Mouse (Mus musculus): ENCODE results near the gene Trim46.
"Not testable (repeated sequence)": the region's sequence is repeated elsewhere in the genome, so short reads cannot be mapped to it uniquely, and the experiment has no call there.

The Trim46 gene

GRCm38 (mm10) chr3:89233562-89234110 is 12.5 kb downstream of the Trim46 start:
- no peak for DNase-seq (ENCODE audit: low read depth, low spot score)

GRCm38 (mm10) chr3:89232614-89233013 is 13.5 kb downstream of the Trim46 start:
- DNase-seq (ENCODE audit: low read depth, low spot score), result no peak

- no peak for DNase-seq (ENCODE audit: low read depth, low spot score)
Observed at GRCm38 (mm10) chr3:89231772-89232275, 14.3 kb downstream of the Trim46 start.

DNA sequence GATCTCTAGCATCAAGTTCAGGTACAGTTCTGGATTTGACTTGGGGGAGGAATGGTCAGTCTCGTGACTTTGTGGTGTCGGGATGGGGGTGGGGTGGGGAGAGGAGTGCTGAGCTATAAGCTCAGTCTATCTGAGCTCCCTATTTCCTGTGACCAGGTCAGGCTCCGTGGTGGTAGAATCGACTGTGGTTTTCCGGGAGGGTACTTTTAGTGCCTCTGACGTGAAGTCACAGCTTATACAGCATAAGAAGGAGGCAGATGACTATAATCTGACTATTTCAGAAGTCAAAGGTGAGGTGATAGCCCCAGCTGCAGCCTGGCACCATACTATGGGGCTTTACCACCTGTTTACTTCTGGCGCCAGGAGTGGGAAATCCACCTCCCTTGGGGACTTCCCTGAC is 14.8 kb downstream of the Trim46 start:
- DNase-seq (ENCODE audit: low read depth, low spot score), result no peak

DNA sequence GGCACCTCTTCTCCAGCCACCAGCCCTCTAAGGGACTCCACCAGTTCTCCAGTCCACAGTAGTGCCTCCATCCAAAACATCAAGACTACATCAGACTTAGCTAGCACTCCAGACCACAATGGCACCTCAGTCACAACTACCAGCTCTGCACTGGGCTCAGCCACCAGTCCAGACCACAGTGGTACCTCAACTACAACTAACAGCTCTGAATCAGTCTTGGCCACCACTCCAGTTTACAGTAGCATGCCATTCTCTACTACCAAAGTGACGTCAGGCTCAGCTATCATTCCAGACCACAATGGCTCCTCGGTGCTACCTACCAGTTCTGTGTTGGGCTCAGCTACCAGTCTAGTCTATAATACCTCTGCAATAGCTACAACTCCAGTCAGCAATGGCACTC is 15.5 kb downstream of the Trim46 start:
- DNase-seq (ENCODE audit: low read depth, low spot score), result no peak

- DNase-seq (ENCODE audit: low read depth, low spot score), result no peak
Observed at GRCm38 (mm10) chr3:89229276-89229675, 16.8 kb downstream of the Trim46 start.

DNA sequence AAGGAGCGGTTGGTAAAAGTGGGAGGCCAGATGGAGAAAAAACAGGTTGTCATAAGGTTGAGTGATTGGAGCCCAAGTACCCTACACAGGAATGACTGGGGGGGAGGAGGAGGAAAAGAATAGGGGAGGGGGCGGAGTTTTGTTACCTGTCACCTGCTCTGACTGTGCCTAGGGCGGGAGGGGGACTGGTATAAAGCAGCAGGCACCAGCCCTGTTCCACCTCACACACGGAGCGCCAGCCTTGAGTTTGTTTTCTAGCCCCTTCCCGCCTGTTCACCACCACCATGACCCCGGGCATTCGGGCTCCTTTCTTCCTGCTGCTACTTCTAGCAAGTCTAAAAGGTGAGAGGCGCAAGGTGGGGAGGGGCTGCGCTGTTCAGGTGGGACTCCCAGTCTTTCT is 17.3 kb downstream of the Trim46 start, which contains the start of gene Muc1:
TSS of gene Muc1 (plus strand) at position 222 of the 400 bp plus-strand sequence.
- DNase-seq (ENCODE audit: low read depth, low spot score), result no peak

DNA sequence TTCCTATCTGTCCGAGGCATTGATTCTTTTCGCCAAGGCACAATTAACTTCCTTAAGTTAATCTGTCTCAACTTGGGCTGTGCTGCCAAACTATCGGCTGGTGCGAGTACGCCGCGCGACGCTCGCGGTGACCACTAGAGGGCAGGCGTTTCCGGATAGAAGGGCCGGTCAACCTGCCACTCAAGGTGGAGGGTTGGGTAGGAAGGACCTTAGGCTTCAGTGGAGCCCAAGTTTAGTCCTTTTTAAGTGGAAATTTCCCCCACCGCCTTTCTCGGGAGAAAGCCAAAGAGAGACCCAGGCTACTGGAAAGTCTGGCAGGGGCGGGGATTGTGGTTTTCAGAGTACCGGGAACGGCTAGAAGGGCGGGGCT is 17.9 kb downstream of the Trim46 start:
- peak; percentile 66 for DNase-seq (ENCODE audit: low read depth, low spot score)

- peak; percentile 53 for DNase-seq (ENCODE audit: low read depth, low spot score)
Observed at GRCm38 (mm10) chr3:89227307-89228179, 18.6 kb downstream of the Trim46 start.

GRCm38 (mm10) chr3:89226900-89227299 is 19.2 kb downstream of the Trim46 start, which contains the start of gene Mtx1:
Mtx1 (minus strand) TSS chr3:89227088.
- DNase-seq (ENCODE audit: low read depth, low spot score), result no peak

DNA sequence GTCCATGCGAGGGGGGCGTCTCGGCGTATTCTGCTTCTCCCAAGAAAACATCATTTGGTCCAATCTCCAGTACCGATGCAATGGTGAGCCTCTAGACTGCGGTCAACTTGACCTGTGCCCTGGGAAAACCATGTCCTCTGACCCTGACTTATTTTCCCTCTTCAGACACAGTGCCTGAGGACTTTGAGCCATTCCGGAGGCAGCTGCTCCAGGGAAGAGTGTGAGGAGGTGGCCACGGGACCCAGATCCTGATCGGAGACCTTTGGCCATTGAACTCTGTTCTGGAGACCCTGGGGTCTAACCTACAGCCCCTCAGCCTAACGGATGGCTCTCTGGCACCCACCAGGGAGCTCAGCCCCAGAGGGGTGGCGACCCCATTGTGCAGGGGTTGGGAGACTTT is 19.7 kb downstream of the Trim46 start:
- DNase-seq (ENCODE audit: low read depth, low spot score), result no peak

GRCm38 (mm10) chr3:89225918-89226317 is 20.2 kb downstream of the Trim46 start:
- no peak for DNase-seq (ENCODE audit: low read depth, low spot score)

DNA sequence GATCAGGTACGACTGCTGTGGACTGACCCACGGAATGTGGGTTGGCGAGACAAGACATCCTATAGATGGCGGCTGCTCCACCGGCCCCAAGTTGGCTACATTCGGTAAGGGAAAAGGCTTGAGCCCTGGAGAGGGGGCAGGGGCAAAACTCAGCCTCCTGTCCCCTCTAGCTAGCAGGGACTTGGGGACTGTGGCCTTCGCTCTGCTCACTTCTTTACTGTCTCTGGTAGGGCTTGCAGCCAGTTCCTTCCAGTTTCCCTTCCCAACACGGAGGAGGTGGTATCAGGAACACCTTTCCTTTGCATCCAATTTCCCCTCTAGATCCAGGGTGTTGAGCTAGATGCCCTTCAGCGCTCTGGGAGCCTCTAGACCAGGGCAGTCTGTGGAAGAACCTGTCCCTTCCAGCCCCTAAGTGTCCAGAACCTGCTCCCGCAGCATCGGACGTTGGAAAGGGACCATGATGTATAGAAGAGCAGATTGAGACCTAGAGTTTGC is 20.7 kb downstream of the Trim46 start:
- DNase-seq (ENCODE audit: low read depth, low spot score), result no peak

GRCm38 (mm10) chr3:89224796-89225195 is 21.3 kb downstream of the Trim46 start:
- no peak for DNase-seq (ENCODE audit: low read depth, low spot score)

DNA sequence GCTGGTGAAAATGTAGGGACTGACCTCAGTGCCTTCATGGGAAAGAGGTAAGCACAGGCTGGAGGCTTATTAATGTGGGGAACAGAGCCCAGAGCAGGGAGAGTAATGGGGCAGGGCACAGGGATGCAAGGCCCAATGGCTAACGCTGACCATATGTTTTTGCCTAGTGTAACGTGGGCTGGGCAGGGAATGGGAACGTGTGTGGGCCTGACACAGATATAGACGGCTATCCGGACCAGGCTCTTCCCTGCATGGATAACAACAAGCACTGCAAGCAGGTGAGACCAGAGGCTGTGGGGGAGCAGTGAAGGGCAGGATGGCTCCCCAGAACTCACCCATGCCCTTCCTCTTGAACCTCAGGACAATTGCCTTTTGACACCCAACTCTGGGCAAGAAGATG is 24.9 kb downstream of the Trim46 start:
- no peak for DNase-seq (ENCODE audit: low read depth, low spot score)

GRCm38 (mm10) chr3:89219546-89219945 is 26.6 kb downstream of the Trim46 start:
- DNase-seq (ENCODE audit: low read depth, low spot score), result no peak

GRCm38 (mm10) chr3:89218271-89218670 is 27.8 kb downstream of the Trim46 start:
- no peak for DNase-seq (ENCODE audit: low read depth, low spot score)

DNA sequence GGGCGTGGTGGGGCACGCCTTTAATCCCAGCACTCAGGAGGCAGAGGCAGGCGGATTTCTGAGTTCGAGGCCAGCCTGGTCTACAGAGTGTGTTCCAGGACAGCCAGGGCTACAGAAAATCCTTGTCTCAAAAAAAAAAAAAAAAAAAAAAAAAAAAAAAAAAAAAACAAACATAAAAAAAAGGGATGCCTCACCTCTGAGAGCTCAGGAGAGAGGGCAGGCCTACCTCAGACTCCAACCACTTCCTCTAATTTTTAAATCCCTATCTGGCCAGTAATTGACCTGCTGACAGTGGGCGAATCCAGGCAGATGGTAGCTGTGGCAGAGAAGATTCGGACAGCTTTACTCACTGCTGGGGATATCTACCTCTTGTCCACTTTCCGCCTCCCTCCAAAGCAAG is 29.7 kb downstream of the Trim46 start:
- not testable (repeated sequence) for DNase-seq (ENCODE audit: low read depth, low spot score)

GRCm38 (mm10) chr3:89215853-89216252 is 30.3 kb downstream of the Trim46 start:
- peak; percentile 78 for DNase-seq (ENCODE audit: low read depth, low spot score)

- no peak for DNase-seq (ENCODE audit: low read depth, low spot score)
Observed at GRCm38 (mm10) chr3:89214681-89215411, 31.3 kb downstream of the Trim46 start, which contains the start of gene Thbs3. Thbs3 (plus strand) TSS chr3:89215180.

DNA sequence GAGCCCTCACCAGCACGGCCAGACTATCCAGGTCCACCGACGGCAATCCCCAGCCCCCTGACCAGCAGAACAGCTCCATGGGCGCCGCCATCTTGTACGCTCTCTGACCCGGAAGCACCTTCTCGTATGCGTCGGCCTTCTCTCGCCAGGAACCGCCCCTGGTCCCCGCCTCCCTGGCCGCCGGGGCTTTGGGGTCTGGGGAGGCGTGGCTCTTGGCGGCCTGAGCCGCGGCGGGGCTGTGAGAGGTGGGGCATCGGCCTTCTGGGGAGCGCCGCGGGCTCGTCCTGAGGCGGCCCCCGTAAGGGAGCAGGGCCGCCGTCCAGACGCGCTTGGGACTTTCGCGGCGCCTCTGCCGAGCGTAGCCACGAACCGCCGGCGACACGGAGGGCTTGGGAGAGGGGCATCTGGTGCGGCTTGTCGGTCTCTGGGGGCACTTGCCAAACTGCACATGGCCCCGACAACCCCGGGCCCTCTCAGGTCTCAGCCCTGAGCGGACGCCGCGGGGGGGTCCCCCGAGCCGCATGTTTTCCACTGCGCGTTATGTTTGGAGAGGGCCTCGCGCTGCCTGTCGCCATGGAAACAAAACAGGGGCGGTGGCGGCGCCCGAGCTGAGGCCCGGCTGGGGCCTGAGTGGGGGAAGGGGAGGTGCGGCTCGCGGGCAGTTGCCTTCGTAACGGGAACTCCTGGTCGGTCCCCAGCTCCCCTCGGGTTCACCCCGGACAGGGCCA is 32.1 kb downstream of the Trim46 start:
- DNase-seq (ENCODE audit: low read depth, low spot score), result peak; percentile 87

All from skeletal muscle tissue, adult 2 months (tissue).